Mouse (Mus musculus): Measurements from ENCODE around the gene Olfr220.
A peak's percentile ranks its signal among the peaks of the same experiment; 100 is the strongest.

Gene Olfr220

DNA sequence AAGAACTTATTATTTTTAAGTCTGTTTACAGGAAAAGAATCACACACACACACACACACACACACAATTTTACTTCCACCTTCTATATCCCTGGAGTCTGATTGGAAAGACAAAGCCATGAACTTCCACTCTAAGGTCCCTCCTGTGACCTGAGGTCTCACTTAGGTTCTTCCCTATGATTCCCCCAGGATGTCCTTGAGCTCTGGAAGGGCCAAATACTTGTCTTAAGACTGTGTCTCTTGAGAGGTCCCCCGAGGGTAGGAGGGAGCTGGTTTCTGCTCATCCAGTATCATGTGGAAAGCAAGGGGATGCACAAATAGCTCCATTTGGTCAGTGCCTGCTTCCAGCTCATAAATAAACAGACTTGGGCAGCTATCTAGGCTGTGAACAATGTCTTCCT lies at the start of gene Olfr220:
Gene Olfr220 (plus strand): TSS at position 301 of the 400 bp plus-strand sequence.
- no peak for DNase-seq (ENCODE audit: low spot score)

- no peak for DNase-seq (ENCODE audit: low spot score)
Observed at GRCm38 (mm10) chr1:174422959-174423358, 18.9 kb upstream of the Olfr220 start.

- no peak for DNase-seq (ENCODE audit: low spot score)
Observed at GRCm38 (mm10) chr1:174423764-174424163, 18.1 kb upstream of the Olfr220 start, which contains the start of gene Olfr414. TSS of gene Olfr414 (plus strand) at chr1:174424064.

DNA sequence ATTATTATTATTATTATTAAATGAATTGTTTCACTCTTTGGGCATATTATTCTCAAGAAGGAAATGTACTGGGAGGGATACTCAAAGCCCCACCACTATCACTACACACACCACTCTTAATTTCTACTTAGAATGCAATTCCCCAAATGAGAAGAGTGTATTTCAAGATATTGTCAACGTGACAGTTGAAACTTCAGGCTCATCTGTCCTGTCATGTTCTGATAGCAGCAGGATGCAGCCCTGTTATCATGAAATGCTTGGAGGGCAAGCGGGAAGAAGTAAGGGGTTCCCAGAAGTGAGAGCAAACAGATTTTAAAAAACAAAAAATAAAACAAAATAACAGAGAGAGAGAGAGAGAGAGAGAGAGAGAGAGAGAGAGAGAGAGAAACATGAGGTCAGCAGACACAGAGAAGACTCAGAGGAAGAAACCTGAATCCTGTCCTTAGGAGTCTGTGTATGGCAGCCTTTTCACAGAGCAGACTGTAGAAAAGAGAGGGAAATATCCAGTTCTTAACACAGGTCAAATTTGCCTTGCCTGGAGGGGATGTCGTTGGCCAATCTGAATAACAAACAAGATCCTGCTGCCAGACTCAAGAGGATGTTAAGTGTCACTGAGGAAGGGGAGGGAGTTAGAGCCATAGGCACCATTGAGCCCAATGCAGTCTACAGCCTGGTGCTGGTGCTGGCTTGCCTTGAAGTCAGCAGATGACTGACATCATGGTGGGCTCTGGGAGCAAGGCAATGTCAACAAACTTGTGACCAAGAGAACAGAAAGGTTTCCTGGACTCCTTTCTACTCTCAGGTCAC lies 15.5 kb upstream of the Olfr220 start:
- DNase-seq (ENCODE audit: low spot score), result no peak

- no peak for DNase-seq (ENCODE audit: low spot score)
Observed at GRCm38 (mm10) chr1:174427402-174427801, 14.5 kb upstream of the Olfr220 start.

DNA sequence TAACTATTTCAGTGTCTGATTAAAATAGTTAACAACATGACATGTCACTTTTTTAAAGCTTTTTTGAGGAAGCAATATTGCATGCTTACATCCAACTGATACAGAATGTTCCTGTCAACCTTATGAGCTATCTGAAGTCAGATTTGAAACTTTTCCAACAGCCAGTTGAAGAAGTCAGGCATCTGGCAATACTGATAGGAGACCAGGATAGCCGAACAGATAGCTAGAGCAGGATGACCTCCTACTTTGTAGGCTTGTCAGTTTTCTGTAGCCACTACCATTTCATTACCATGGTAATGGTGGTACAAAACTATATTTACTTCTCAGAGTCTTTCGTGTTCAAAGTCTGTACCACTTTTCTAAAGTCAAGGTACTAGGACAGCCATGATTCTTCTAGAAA lies 13.5 kb upstream of the Olfr220 start:
- no peak for DNase-seq (ENCODE audit: low spot score)

DNA sequence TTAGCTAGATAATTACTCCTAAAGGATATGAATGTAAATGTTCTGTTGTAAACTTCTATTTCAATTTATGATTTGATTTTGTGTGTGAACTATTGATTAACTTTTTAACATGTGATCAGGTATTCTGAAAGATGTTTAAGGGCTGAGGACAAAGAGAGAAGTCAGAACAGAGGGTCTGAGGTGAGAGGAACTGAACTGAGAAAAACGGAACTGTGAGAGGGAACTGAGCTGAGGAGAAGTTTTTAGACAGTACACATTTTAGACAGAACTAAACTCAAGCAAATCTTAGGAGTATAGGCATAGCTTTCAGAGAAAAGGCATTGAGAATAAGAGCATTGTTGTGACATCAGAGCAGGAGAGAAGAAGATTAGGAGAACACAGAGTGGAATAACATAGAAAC lies 7.8 kb upstream of the Olfr220 start:
- DNase-seq (ENCODE audit: low spot score), result no peak

GRCm38 (mm10) chr1:174455100-174455499 lies 13.2 kb downstream of the Olfr220 start:
- DNase-seq (ENCODE audit: low spot score), result no peak

- DNase-seq (ENCODE audit: low spot score), result no peak
Observed at GRCm38 (mm10) chr1:174465385-174465784, 23.5 kb downstream of the Olfr220 start.

DNA sequence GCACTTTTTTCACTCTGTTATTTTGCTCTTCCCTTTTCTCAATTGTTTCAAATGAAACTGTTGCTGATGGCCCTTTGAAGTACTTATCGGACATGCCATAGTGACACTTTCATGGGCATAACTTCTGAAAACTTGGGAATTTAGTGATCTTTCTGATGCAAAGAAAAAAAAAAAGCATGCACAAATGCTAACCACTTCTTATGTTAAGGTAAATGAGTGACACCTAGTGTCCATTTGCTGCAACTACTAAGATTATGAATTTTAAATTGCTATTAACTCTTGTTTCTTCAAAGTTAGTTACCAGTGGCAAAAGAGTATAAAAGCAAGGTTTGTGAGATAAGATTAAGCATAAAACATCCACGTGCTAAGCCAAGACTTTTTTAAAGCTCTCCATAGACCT lies 24.4 kb downstream of the Olfr220 start:
- no peak for DNase-seq (ENCODE audit: low spot score)

DNA sequence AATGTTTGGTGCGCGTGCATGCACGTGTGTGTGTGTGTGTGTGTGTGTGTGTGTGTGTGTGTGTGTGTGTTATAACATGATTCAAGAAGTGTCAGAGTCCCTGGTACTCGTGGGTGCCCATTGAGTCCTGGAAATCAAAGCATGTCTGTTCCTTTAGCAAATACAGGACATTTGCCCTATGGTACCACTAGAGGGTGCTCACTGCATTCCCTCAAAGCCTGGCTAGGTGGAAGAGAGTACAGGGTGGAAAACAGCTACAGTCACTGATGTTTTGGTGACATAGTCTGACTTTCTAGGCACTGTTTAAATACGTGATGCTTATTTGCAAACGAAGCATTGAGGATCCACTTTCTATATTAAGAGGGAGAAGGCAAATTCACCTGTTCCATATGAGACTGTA lies 27.9 kb downstream of the Olfr220 start:
- peak; percentile 37 for DNase-seq (ENCODE audit: low spot score)

GRCm38 (mm10) chr1:174482567-174482966 lies 40.7 kb downstream of the Olfr220 start:
- DNase-seq (ENCODE audit: low spot score), result no peak

DNA sequence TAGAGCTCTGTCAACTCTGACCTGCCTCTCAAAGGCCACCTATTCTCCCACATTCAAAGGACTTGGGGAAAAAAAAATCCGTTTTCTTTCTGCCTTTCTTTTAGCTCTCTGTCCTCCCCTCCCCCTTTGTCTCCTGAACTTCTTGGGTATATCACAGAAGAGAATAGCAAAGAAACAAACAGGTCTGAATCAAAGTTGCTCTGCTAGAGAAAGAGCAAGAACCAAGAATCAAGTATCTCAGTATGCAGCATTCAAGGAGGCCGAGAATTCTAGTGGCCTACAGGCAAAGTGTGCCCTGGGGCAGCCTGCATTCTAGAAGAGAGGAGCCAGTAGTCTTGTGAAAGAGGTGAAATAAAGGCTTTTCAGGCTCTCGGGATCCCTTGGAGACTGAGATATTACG lies 58.2 kb downstream of the Olfr220 start:
- DNase-seq (ENCODE audit: low spot score), result no peak

Measured in layer of hippocampus, adult 11-12 months (tissue).